Mouse (Mus musculus) MEL (cell line): Measurements from ENCODE around the gene Tnni1. TPM values are rescaled to one million over a fixed set of nuclear protein-coding genes. Genes with fewer than 3 reads are reported as not detected.

Experiments
- DNase-seq: peaks from one replicate; pipeline ENCODE4 v3.0.0; 2011; ENCODE audit warnings: low read depth, low spot score
- H3K27ac ChIP-seq: 2 replicates; pipeline ENCODE4 v1.5.1; 2012; ENCODE audit warnings: low read depth, mild to moderate bottlenecking, control low read depth, low read length, moderate library complexity; ENCODE audit not compliant: control insufficient read depth
- H3K27me3 ChIP-seq, 2 experiments: fragments of 150-350 bp in 1 of 2; sonication (generic) in 1 of 2; 2 replicates each; pipeline ENCODE4 v1.6.1; 2012; ENCODE audit warnings: low read length in 2 of 2, mild to moderate bottlenecking in 2 of 2, improper control_type of control experiment in 1 of 2, moderate library complexity in 1 of 2; ENCODE audit not compliant: insufficient read depth in 2 of 2, control insufficient read depth in 1 of 2
- H3K36me3 ChIP-seq, 2 experiments: 2 replicates each; pipeline ENCODE4 v1.6.1; 2012 to 2014; ENCODE audit warnings: low read length in 2 of 2, improper control_type of control experiment in 1 of 2, inconsistent platforms in 1 of 2, mild to moderate bottlenecking in 1 of 2; ENCODE audit not compliant: insufficient read depth in 2 of 2, control insufficient read depth in 1 of 2
- H3K4me1 ChIP-seq, 2 experiments: fragments of 150-350 bp in 1 of 2; sonication (generic) in 1 of 2; 2 replicates each; pipeline ENCODE4 v1.6.1; 2012; ENCODE audit warnings: low read length in 2 of 2, improper control_type of control experiment in 1 of 2, mild to moderate bottlenecking in 1 of 2; ENCODE audit not compliant: insufficient read depth in 2 of 2, control insufficient read depth in 1 of 2
- H3K4me3 ChIP-seq, 2 experiments: fragments of 150-350 bp in 1 of 2; sonication (generic) in 1 of 2; 2 replicates each; pipeline ENCODE4 v1.5.1; 2012; ENCODE audit warnings: low read depth in 2 of 2, low read length in 2 of 2, mild to moderate bottlenecking in 2 of 2, moderate library complexity in 2 of 2, control low read depth in 1 of 2, improper control_type of control experiment in 1 of 2; ENCODE audit not compliant: control insufficient read depth in 1 of 2, insufficient read depth in 1 of 2
- H3K79me2 ChIP-seq: 2 replicates; pipeline ENCODE4 v1.6.1; 2012; ENCODE audit warnings: mild to moderate bottlenecking, low read length, moderate library complexity; ENCODE audit not compliant: control insufficient read depth, poor library complexity, insufficient read depth
- H3K9ac ChIP-seq: 2 replicates; pipeline ENCODE4 v1.6.1; 2012; ENCODE audit warnings: low read depth, mild to moderate bottlenecking, control low read depth, low read length, moderate library complexity; ENCODE audit not compliant: control insufficient read depth, poor library complexity, severe bottlenecking
- H3K9me3 ChIP-seq: fragments of 150-350 bp; sonication (generic); replicated peaks from 2 replicates; pipeline ENCODE4 v1.6.1; 2012; ENCODE audit warnings: mild to moderate bottlenecking, low read length, improper control_type of control experiment, moderate library complexity; ENCODE audit not compliant: insufficient read depth
- CHD1 ChIP-seq: IDR thresholded peaks from 2 replicates; pipeline ENCODE4 v1.6.1; 2012; ENCODE audit warnings: low read depth, mild to moderate bottlenecking, inconsistent platforms, low read length, improper control_type of control experiment
- CHD2 ChIP-seq: IDR thresholded peaks from 2 replicates; pipeline ENCODE4 v1.6.1; 2011; ENCODE audit warnings: low read length, improper control_type of control experiment
- E2F4 ChIP-seq: IDR thresholded peaks from 2 replicates; pipeline ENCODE4 v1.6.1; 2011; ENCODE audit warnings: low read depth, low read length, improper control_type of control experiment, borderline replicate concordance
- ELF1 ChIP-seq: IDR thresholded peaks from 2 replicates; pipeline ENCODE4 v1.6.1; 2014; ENCODE audit warnings: low read depth, mild to moderate bottlenecking, inconsistent platforms, low read length, improper control_type of control experiment, moderate library complexity
- EP300 ChIP-seq, 2 experiments: IDR thresholded peaks; 2 replicates each; pipeline ENCODE4 v1.6.1; 2011; ENCODE audit warnings: improper control_type of control experiment in 2 of 2, low read length in 2 of 2, low read depth in 1 of 2, mild to moderate bottlenecking in 1 of 2
- GABPA ChIP-seq: IDR thresholded peaks from 2 replicates; pipeline ENCODE4 v1.6.1; 2012; ENCODE audit warnings: low read depth, mild to moderate bottlenecking, inconsistent platforms, low read length, improper control_type of control experiment, moderate library complexity
- GATA1 ChIP-seq: IDR thresholded peaks from 2 replicates; pipeline ENCODE4 v1.6.1; 2011; ENCODE audit warnings: low read depth, low read length, improper control_type of control experiment
- MAZ ChIP-seq: IDR thresholded peaks from 2 replicates; pipeline ENCODE4 v1.6.1; 2012; ENCODE audit warnings: low read depth, mild to moderate bottlenecking, inconsistent platforms, low read length, improper control_type of control experiment
- MEF2A ChIP-seq: IDR thresholded peaks from 2 replicates; pipeline ENCODE4 v1.6.1; 2014; ENCODE audit warnings: low read depth, mild to moderate bottlenecking, inconsistent platforms, low read length, improper control_type of control experiment; ENCODE audit not compliant: poor library complexity, insufficient replicate concordance, severe bottlenecking; ENCODE audit errors: extremely low read depth
- MXI1 ChIP-seq: IDR thresholded peaks from 2 replicates; pipeline ENCODE4 v1.6.1; 2011; ENCODE audit warnings: mild to moderate bottlenecking, low read depth, low read length, improper control_type of control experiment
- MYB ChIP-seq: IDR thresholded peaks from 2 replicates; pipeline ENCODE4 v1.6.1; 2011; ENCODE audit warnings: mild to moderate bottlenecking, low read depth, low read length, improper control_type of control experiment
- MYC ChIP-seq: IDR thresholded peaks from 2 replicates; pipeline ENCODE4 v1.6.1; 2011; ENCODE audit warnings: low read depth, mild to moderate bottlenecking, low read length, improper control_type of control experiment, moderate library complexity
- NELFE ChIP-seq: IDR thresholded peaks from 2 replicates; pipeline ENCODE4 v1.6.1; 2011; ENCODE audit warnings: low read depth, low read length, improper control_type of control experiment
- POLR2A ChIP-seq, 2 experiments: IDR thresholded peaks; 2 replicates each; pipeline ENCODE4 v1.6.1; 2011 to 2012; ENCODE audit warnings: low read length in 2 of 2, mild to moderate bottlenecking in 2 of 2, control low read depth in 1 of 2, improper control_type of control experiment in 1 of 2, low read depth in 1 of 2, moderate library complexity in 1 of 2; ENCODE audit not compliant: control insufficient read depth in 1 of 2, insufficient read depth in 1 of 2, poor library complexity in 1 of 2
- POLR2AphosphoS2 ChIP-seq: IDR thresholded peaks from 2 replicates; pipeline ENCODE4 v1.6.1; 2011; ENCODE audit warnings: low read length, improper control_type of control experiment
- POLR2AphosphoS5 ChIP-seq: IDR thresholded peaks from 2 replicates; pipeline ENCODE4 v1.6.1; 2012; ENCODE audit warnings: low read depth, borderline replicate concordance, mild to moderate bottlenecking, inconsistent platforms, low read length, moderate library complexity, mixed read lengths
- RAD21 ChIP-seq: IDR thresholded peaks from 2 replicates; pipeline ENCODE4 v1.6.1; 2011; ENCODE audit warnings: mild to moderate bottlenecking, low read depth, low read length, improper control_type of control experiment
- RCOR1 ChIP-seq: IDR thresholded peaks from 2 replicates; pipeline ENCODE4 v1.6.1; 2012; ENCODE audit warnings: low read depth, mild to moderate bottlenecking, inconsistent platforms, low read length, improper control_type of control experiment
- SMC3 ChIP-seq: IDR thresholded peaks from 2 replicates; pipeline ENCODE4 v1.6.1; 2011; ENCODE audit warnings: low read depth, low read length, improper control_type of control experiment
- TAL1 ChIP-seq: IDR thresholded peaks from 2 replicates; pipeline ENCODE4 v1.6.1; 2012; ENCODE audit warnings: mild to moderate bottlenecking, inconsistent platforms, low read length, moderate library complexity, mixed read lengths
- TBP ChIP-seq: IDR thresholded peaks from 2 replicates; pipeline ENCODE4 v1.8.0; 2011; ENCODE audit warnings: low read depth, low read length, improper control_type of control experiment
- ZC3H11A ChIP-seq: IDR thresholded peaks from 2 replicates; pipeline ENCODE4 v1.6.1; 2012; ENCODE audit warnings: low read depth, mild to moderate bottlenecking, inconsistent platforms, low read length, improper control_type of control experiment
- ZKSCAN1 ChIP-seq: IDR thresholded peaks from 2 replicates; pipeline ENCODE4 v1.6.1; 2012; ENCODE audit warnings: low read depth, mild to moderate bottlenecking, inconsistent platforms, low read length, improper control_type of control experiment, moderate library complexity
- ZMIZ1 ChIP-seq: IDR thresholded peaks from 2 replicates; pipeline ENCODE4 v1.6.1; 2012; ENCODE audit warnings: low read depth, mild to moderate bottlenecking, inconsistent platforms, low read length, improper control_type of control experiment, moderate library complexity
- polyA plus RNA-seq, 2 experiments: library from polyadenylated mRNA; stranded (reverse) in 1 of 2; unstranded in 1 of 2; fragments of >175 nt in 1 of 2; fragments of >200 nt in 1 of 2; gene quantifications; 2 replicates each; pipeline versions ENCODE4 v1.2.1 to v1.2.4; 2012; ENCODE audit warnings: low replicate concordance in 2 of 2, low read depth in 1 of 2; ENCODE audit not compliant: insufficient read length in 2 of 2, insufficient read depth in 1 of 2, missing spikeins in 1 of 2
- total RNA-seq: library from RNA; depleted of rRNA; stranded (reverse); fragments of 300-350 nt; gene quantifications from 2 replicates; pipeline ENCODE4 v1.2.3, GENCODE M21; 2012

The Tnni1 gene
- total and polyA plus RNA-seq, 3 experiments = 0.15 TPM; not detected in 2

GRCm38 (mm10) chr1:135744987-135745386 lies 34.2 kb upstream of the Tnni1 start:
- H3K79me2 ChIP-seq = no peaks in the 10 kb centered on the region
- no peak overlapping the region for H3K9ac ChIP-seq
- no peak for TF ChIP-seq E2F4
- no peak for TF ChIP-seq ELF1
- no peak for TF ChIP-seq MAZ
- no peak for TF ChIP-seq TAL1
- TF ChIP-seq TBP = no peak
- TF ChIP-seq RAD21 = no peak
- H3K27ac ChIP-seq = no peak overlapping the region
- no peak for DNase-seq
- no peaks in the 10 kb centered on the region for H3K4me1 ChIP-seq
- no peaks in the 10 kb centered on the region; a peak in 1 of 4 replicates for H3K36me3 ChIP-seq
- no peaks in the 10 kb centered on the region for H3K27me3 ChIP-seq
- no peak overlapping the region for H3K4me3 ChIP-seq
- H3K9me3 ChIP-seq = no peaks in the 10 kb centered on the region

GRCm38 (mm10) chr1:135746248-135746647 lies 33.0 kb upstream of the Tnni1 start:
- H3K36me3 ChIP-seq = no peaks in the 10 kb centered on the region; a peak in 1 of 4 replicates
- H3K9me3 ChIP-seq = no peaks in the 10 kb centered on the region
- no peak overlapping the region for H3K4me3 ChIP-seq
- no peaks in the 10 kb centered on the region for H3K4me1 ChIP-seq
- no peak for TF ChIP-seq MXI1
- TF ChIP-seq GABPA = no peak
- no peak for TF ChIP-seq ZMIZ1
- TF ChIP-seq GATA1 = no peak
- no peak for TF ChIP-seq POLR2AphosphoS5
- no peak for TF ChIP-seq SMC3
- no peak for TF ChIP-seq MYC
- TF ChIP-seq ZC3H11A = no peak
- no peak for TF ChIP-seq ZKSCAN1
- no peak for TF ChIP-seq CHD2
- no peak for TF ChIP-seq MYB
- TF ChIP-seq RCOR1 = no peak
- TF ChIP-seq POLR2AphosphoS2 = no peak
- TF ChIP-seq CHD1 = no peak
- TF ChIP-seq POLR2A (IDR thresholded peaks at IDR 0.05; ENCODE audit: control insufficient read depth in 1 of 2, insufficient read depth in 1 of 2, low read depth in 1 of 2, low read length in 2 of 2, poor library complexity in 1 of 2) = no peak
- no peak for TF ChIP-seq EP300 (IDR thresholded peaks at IDR 0.05; ENCODE audit: low read depth in 1 of 2, low read length in 2 of 2)
- no peak for TF ChIP-seq MEF2A
- TF ChIP-seq NELFE = no peak
- no peaks in the 10 kb centered on the region for H3K27me3 ChIP-seq
- no peak overlapping the region for H3K27ac ChIP-seq
- no peaks in the 10 kb centered on the region for H3K79me2 ChIP-seq
- no peak overlapping the region for H3K9ac ChIP-seq
- DNase-seq = no peak
